Mouse (Mus musculus): ENCODE data around the gene Jade2.

GRCm38 (mm10) chr11:51836506-51836905, 20.9 kb downstream of the Jade2 start:
- TF ChIP-seq CTCF (IDR thresholded peaks at IDR 0.05; ENCODE audit: control insufficient read depth, insufficient read depth, insufficient replicate concordance, low read depth, low read length) (no peak), POLR2A (IDR thresholded peaks at IDR 0.05; ENCODE audit: control insufficient read depth, low read depth, low read length) (no peak)

Data from testis, adult 2 months (tissue).